Mouse (Mus musculus) ES-E14 (cell line): ENCODE results near the gene Axin1.

Experiments used
- HCFC1 ChIP-seq: IDR thresholded peaks from 2 replicates; pipeline ENCODE4 v1.6.1; 2012; ENCODE audit warnings: low read length, inconsistent platforms, borderline replicate concordance; ENCODE audit not compliant: insufficient read depth
- MAFK ChIP-seq: IDR thresholded peaks from 2 replicates; pipeline ENCODE4 v1.6.1; 2014; ENCODE audit warnings: mild to moderate bottlenecking, low read depth, low read length, inconsistent platforms; ENCODE audit not compliant: insufficient read depth
- ZC3H11A ChIP-seq: IDR thresholded peaks from 2 replicates; pipeline ENCODE4 v1.6.1; 2012; ENCODE audit warnings: low read depth, mild to moderate bottlenecking, inconsistent platforms, low read length, borderline replicate concordance
- ZNF384 ChIP-seq: IDR thresholded peaks from 2 replicates; pipeline ENCODE4 v1.6.1; 2012; ENCODE audit warnings: low read depth, low read length, inconsistent platforms

GRCm38 (mm10) chr17:26221508-26221907 is 83.0 kb downstream of the Axin1 start:
- no peak for TF ChIP-seq ZNF384
- no peak for TF ChIP-seq ZC3H11A
- TF ChIP-seq MAFK, result no peak
- TF ChIP-seq HCFC1, result no peak
